Mouse (Mus musculus): ENCODE results near the gene Dtwd1. TPM values are rescaled to one million over a fixed set of nuclear protein-coding genes. Genes with fewer than 3 reads are reported as not detected.
A peak's percentile ranks its signal among the peaks of the same experiment; 100 is the strongest.
"Not testable (repeated sequence)": the region's sequence is repeated elsewhere in the genome, so short reads cannot be mapped to it uniquely, and the experiment has no call there.

Gene Dtwd1
- 22.3 and 24.7 TPM in 2 replicates for total RNA-seq (2015; ENCODE audit: low replicate concordance)
- total RNA-seq (2017; ENCODE audit: low replicate concordance): 6.7 and 7.4 TPM in 2 replicates

DNA sequence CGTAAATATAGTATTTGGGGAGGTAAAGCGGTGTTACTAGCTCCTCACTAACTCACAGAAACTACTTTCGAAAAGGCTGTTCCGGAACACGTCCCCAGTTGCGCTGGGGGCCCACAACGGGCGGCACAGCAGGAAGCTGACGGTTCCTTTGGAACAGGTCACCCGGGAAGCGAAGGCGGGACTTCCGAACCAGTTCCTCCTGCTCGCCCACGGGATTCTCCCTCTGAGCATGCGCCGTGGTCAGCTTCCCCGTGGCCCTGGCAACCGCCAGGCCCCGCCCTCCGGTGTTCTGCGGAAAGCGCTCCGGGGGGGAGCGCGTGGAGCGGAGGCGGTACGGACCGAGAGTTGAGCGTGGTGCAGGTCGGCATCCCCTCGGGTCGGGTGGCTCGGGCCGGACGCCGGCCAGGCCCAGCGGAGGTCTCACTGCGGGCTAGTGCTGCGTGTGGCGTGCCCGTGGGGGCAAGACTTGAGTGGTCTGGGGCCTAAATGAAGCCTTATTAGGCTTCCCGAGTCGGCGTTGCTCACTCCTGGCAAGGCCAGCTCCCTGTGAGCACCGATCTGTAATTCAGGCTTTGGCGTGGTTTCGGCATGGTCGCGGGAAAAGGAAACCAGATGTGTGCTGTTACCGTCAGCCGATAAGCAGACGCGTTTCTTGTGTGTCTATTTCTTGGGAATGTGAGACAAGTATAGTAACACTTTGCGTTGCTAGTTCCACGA lies at the start of gene Dtwd1, which contains the start of gene Fam227b:
Dtwd1 (plus strand) TSS at position 287 of the 717 bp plus-strand sequence.
Fam227b (minus strand) TSS at position 150 of the 717 bp plus-strand sequence.
- ATAC-seq (replicated peaks; ENCODE audit: low FRiP score, poor library complexity, severe bottlenecking): peak; percentile 95

DNA sequence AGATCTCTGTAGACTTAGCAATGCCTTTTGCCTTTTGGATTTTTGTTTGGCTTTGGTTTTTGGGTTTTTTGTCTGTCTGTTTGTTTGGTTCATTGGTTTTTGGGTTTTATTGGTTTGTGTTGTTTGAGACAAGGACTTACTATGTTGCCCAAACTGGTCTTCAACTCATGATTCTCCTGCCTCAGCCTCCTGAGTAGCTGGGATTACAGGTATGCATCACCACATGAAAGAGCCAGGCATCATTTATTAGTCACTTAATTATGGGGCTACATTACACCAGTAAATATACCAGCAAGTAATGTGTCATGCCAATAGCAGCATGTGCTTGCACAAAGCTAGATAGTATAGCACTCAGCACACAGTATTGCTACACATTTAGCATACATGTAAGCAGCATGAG lies 4.2 kb upstream of the Dtwd1 start:
- no peak for ATAC-seq (replicated peaks; ENCODE audit: low FRiP score, poor library complexity, severe bottlenecking)

DNA sequence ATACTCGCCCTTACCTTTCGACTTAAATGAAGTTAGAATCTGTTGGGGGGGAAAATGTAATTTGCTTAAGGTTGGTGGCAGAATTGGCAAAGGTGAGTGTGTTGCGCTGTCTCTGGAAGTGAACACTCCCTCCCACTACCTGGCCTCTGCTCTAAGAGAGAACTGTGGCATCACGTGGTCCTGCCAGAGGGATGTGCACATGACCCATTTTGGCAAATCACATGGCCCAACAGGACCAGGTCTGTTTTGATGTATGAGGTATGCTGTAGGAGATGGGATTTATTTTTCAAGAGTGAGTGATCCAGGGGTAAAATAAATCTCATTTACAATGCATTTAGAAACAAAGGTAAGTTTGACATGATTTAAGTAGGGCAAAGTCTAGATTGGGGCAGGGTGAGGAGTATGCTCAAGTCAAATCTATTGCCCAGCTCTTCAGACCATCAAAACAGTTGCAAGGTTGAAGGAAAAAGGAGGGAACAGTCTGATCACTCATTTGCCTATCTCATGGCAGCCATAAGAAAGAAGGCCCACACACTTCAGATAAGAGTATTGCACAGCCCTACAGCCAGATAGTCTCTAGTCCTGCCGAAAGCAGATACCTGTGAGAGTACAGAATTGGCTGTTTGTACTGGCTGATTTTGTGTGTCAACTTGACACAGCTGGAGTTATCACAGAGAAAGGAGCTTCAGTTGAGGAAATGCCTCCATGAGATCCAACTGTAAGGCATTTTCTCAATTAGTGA lies 13.5 kb downstream of the Dtwd1 start:
- peak; percentile 97 for ATAC-seq (replicated peaks; ENCODE audit: low FRiP score, poor library complexity, severe bottlenecking)

DNA sequence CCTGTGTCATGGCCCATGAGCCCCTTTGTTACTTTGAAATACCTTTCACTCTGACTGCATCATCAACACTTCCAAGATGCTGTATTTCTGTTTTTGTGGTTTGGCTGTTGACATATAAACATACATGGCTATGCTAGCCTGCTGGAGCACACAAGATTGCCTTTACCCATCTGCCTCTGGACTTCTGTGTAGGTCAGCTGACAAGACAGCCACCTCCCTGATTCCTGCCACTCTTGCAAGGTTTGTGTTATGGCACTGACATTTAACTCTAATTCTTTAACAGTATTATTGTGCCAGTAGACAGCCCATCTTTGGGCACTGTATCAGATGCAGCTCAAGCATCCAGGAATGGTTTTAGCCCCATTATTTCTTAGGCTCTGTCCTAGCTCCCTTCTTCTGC lies 14.4 kb downstream of the Dtwd1 start:
- ATAC-seq (replicated peaks; ENCODE audit: low FRiP score, poor library complexity, severe bottlenecking): peak; percentile 69

DNA sequence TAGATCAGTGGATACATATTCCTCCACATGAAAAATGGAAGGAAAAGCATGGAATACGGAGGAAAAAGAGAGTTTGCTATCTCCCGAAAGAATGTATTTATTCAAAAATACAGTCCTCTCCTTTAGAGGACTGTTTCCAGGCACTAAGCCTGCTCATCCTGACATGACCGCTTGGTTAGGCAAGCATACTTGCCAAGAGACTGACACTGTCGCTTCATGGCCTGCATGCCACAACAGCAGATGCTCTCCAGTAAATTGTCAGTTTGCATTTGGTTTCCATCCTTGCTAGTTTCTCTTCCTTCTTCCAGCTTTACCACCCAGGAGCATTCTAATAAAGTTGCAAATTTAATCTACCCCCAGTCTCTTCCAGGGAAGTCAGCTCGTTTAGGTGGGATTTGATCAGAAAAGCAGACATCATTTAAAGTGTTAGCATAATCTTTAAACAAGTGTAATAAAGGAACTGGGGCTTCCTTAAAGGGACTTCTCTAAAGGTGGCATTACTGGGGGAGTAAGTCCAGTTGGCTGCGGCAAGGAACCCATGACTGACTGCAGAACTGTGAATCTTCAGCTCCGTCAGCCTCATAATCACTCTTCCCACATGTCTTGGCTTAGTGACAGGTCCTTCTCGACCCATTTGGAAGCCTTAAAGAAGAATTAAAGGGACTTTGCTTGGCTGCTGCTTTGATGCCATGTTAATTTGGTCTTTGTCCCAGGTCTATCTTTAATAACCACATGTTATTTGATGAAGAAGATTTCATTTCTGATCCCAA lies 15.1 kb downstream of the Dtwd1 start:
- ATAC-seq (replicated peaks; ENCODE audit: low FRiP score, poor library complexity, severe bottlenecking): no peak

DNA sequence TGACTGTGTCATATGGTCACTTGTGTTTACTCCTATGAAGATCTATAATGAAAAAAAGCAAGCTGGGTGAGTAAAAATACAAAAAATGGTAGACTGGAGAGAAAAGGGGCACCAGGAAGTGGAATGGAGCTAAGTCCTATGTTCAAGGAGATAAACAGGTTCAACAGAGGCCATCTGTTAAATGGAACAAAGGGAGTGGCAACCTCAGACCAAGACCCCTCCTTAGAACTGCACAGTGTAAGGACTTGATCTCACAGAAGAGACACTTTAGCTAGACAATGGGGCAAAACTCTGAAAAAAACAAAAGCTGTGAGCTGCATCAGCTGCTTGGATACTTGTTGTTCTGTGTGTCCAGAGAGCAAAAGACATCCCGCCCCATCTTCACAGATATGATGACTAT lies 19.5 kb downstream of the Dtwd1 start:
- ATAC-seq (replicated peaks; ENCODE audit: low FRiP score, poor library complexity, severe bottlenecking): no peak

DNA sequence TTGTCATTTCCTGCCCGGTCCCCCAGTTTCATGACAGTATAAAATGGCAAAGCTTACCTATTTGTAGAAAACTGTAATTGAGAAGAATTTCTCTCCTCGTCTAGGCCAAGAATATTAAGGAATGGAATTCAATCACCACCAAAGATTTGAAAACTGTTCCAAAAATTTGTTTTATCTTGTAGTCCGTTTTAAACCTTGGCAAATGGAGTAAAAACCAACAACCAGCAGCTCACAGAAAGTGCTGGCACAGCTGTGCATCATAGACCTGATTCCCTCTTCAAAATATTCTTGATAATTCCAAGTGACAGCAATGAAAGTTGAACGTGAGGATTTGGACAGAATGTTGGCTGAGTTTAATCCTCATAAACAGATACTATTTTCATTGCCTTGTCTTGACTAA lies 39.4 kb downstream of the Dtwd1 start:
- no peak for ATAC-seq (replicated peaks; ENCODE audit: low FRiP score, poor library complexity, severe bottlenecking)

DNA sequence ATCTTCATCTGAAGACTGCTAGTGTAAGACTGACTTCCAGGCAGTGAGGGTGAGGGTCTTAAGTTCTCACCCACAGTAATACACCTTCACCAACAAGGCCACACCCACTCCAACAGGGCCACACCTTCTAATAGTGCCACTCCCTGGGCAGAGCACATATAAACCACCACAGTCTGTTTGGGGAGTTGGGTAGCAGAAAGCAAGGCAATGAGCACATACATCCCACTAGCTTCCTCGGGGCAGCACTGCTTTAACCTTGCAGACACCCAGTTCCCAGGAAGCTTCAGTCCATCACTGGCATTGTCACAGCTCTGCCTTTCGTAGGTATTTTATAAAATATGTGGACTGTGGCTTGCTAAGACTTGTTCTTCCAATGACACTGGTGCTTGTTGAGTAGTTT lies 40.2 kb downstream of the Dtwd1 start:
- ATAC-seq (replicated peaks; ENCODE audit: low FRiP score, poor library complexity, severe bottlenecking): peak; percentile 57; the same call in 1 of the 2 replicates

DNA sequence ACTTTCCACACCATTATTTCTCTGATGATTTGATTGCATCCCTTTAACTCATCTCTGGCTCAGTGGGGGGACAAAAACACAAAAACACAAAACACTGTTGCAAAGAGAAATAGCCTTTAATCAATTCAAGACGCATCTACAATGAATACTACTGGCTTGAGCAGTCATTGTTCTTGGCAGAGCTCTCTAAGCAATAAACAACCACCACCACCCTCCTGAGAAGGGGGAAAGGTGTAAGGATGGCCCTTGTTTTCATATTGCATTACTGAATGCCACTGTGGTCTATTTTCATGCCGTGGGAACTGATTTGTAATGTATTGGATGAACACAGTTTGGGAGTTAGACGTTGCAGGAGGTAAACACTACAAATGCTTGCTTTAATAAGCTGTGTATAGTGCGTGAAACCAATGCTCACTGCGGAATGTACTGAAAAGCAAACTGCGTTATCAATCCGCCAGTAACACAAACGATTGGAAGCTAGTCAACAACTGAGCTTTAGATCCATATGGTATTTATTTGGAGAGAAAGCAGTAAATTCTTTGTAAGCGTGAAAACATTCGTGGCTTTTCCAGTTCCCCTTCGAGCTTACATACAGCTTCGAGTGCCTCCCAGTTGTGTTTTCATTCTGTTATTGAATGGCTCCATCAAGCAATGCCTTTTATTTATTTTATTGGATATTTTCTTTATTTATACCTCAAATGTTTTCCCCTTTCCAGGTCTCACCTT lies 43.9 kb downstream of the Dtwd1 start:
- no peak for ATAC-seq (replicated peaks; ENCODE audit: low FRiP score, poor library complexity, severe bottlenecking)

DNA sequence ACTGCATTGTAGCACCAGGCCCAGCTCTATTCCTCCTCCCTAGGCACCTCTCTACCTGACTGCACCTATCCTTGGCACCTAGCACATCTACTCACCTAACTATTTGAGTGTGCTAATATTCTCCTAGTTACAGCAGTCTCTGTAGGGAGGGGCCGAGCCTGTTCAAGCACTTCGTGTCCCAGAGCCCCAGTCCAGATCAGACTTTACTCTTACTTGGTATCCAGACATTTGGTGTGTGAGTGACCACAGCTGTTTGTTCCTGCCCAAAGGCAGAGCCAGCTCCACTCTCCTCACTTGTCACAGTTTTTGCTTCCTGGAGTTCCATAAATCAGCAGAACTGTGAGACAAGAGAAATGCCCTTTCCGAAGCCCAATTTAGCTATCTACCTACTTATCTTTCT lies 47.0 kb downstream of the Dtwd1 start:
- no peak for ATAC-seq (replicated peaks; ENCODE audit: low FRiP score, poor library complexity, severe bottlenecking)

DNA sequence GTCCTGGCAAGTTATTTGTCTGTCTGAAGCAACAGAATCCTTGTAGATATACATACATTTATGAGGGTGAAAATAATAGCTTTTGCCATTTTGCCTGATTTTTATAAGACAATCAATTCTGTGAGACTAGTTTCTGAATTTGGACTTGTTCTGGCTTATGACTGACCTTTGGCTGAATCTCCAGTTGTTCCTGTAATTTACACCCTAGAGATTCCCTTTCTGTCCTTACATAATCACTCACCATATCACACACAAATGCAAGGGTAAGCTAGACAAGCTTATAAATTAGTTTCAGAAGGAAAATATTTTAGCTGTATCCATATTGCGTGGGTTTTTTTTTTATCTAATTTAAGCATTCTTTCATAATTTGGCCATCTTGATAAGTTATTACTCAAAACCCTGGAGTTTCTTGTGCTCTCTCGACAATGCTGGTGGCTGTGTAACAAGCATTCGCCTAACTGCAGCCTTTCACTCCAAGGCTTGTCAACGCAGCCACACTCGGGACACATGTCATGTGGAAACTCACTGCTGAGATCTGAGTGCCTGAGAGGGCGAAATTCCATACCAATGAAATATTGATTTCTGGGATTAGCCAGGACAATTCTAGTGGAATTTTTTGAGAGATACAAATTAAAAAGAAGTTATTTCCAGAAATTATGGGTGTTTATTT lies 59.2 kb downstream of the Dtwd1 start:
- no peak for ATAC-seq (replicated peaks; ENCODE audit: low FRiP score, poor library complexity, severe bottlenecking)

DNA sequence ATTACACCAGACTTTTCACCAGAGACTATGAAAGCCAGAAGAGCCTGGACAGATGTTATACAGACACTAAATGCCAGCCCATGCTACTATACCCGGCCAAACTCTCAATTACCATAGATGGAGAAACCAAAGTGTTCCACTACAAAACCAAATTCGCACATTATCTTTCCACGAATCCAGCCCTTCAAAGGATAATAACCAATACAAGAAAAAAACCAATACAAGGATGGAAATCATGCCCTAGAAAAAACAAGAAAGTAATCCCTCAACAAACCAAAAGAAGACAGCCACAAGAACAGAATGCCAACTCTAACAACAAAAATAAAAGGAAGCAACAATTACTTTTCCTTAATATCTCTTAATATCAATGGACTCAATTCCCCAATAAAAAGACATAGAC lies 62.9 kb downstream of the Dtwd1 start, which contains the start of gene Gm17555:
Gm17555 (plus strand) TSS at position 301 of the 400 bp plus-strand sequence.
- ATAC-seq (replicated peaks; ENCODE audit: low FRiP score, poor library complexity, severe bottlenecking): not testable (repeated sequence)

Other genes with a start within 250 kb of the Dtwd1 start
- not detected in 2 replicates for gene Fgf7, start 117.5 kb upstream of the Dtwd1 start, total RNA-seq (2015; ENCODE audit: low replicate concordance)
- 3.1 TPM in 1 of 2 replicates, not detected in the other for gene Fgf7, start 117.5 kb upstream of the Dtwd1 start, total RNA-seq (2017; ENCODE audit: low replicate concordance)
- gene Fam227b, start 137 bp upstream of the Dtwd1 start, total RNA-seq (2015; ENCODE audit: low replicate concordance): not detected in 2 replicates
- not detected in 2 replicates for gene Fam227b, start 137 bp upstream of the Dtwd1 start, total RNA-seq (2017; ENCODE audit: low replicate concordance)
- gene Gm17555, start 63.0 kb downstream of the Dtwd1 start, total RNA-seq (2015; ENCODE audit: low replicate concordance): not detected in 2 replicates
- not detected in 2 replicates for gene Gm17555, start 63.0 kb downstream of the Dtwd1 start, total RNA-seq (2017; ENCODE audit: low replicate concordance)

Measured in erythroid progenitor cell, adult 5-6 weeks (primary cell).